Mouse (Mus musculus) naive thymus-derived CD4-positive, alpha-beta T cell, adult 5 months (primary cell): ENCODE results near the gene Gm8271. TPM values are rescaled to one million over a fixed set of nuclear protein-coding genes. Genes with fewer than 3 reads are reported as not detected.

Experiments used
- polyA plus RNA-seq: library from polyadenylated mRNA; unstranded; fragments of 100-300 nt; shearing (Covaris generic); gene quantifications from one replicate; pipeline ENCODE4 v1.2.1, GENCODE M21; 2017

Gm8271 gene
- polyA plus RNA-seq = not detected

GRCm38 (mm10) chr14:5185493-5185892 lies at the start of gene Gm8271:
TSS of gene Gm8271 (plus strand) at chr14:5185793.

GRCm38 (mm10) chr14:5164235-5164634 lies 21.4 kb upstream of the Gm8271 start, which contains the start of gene Gm3317:
TSS of gene Gm3317 (plus strand) at chr14:5164535.

Other genes starting within 250 kb of the Gm8271 start
- gene Gm8297, start 201.9 kb upstream of the Gm8271 start, polyA plus RNA-seq = not detected
- gene Gm3298, start 169.9 kb upstream of the Gm8271 start, polyA plus RNA-seq = not detected
- gene 4930555G01Rik, start 135.2 kb upstream of the Gm8271 start, polyA plus RNA-seq = not detected
- gene Gm8281, start 114.8 kb upstream of the Gm8271 start, polyA plus RNA-seq = not detected
- gene Gm8279, start 54.3 kb upstream of the Gm8271 start, polyA plus RNA-seq = not detected
- gene Gm3317, start 21.3 kb upstream of the Gm8271 start, polyA plus RNA-seq = not detected
- gene Gm3526, start 74.8 kb downstream of the Gm8271 start, polyA plus RNA-seq = not detected
- not detected for gene Gm3542, start 149.1 kb downstream of the Gm8271 start, polyA plus RNA-seq
- not detected for gene Gm3500, start 203.3 kb downstream of the Gm8271 start, polyA plus RNA-seq